Mouse (Mus musculus): ENCODE data around the gene Ahsg.

The Ahsg gene

GRCm38 (mm10) chr16:22886726-22887125 is 4.4 kb upstream of the Ahsg start:
- DNase-seq (ENCODE audit: low read depth, low spot score): no peak

- DNase-seq (ENCODE audit: low read depth, low spot score): no peak
Observed at GRCm38 (mm10) chr16:22888835-22889234, 2.2 kb upstream of the Ahsg start.

GRCm38 (mm10) chr16:22889716-22890115 is 1.4 kb upstream of the Ahsg start:
- no peak for DNase-seq (ENCODE audit: low read depth, low spot score)

- no peak for DNase-seq (ENCODE audit: low read depth, low spot score)
Observed at GRCm38 (mm10) chr16:22891733-22892154, 667 bp downstream of the Ahsg start.

GRCm38 (mm10) chr16:22894095-22894494 is 3.0 kb downstream of the Ahsg start:
- DNase-seq (ENCODE audit: low read depth, low spot score): no peak

- no peak for DNase-seq (ENCODE audit: low read depth, low spot score)
Observed at GRCm38 (mm10) chr16:22896618-22897017, 5.5 kb downstream of the Ahsg start.

GRCm38 (mm10) chr16:22899346-22899745 is 8.3 kb downstream of the Ahsg start:
- DNase-seq (ENCODE audit: low read depth, low spot score): no peak

GRCm38 (mm10) chr16:22899866-22900570 is 8.9 kb downstream of the Ahsg start:
- DNase-seq (ENCODE audit: low read depth, low spot score): no peak

- no peak for DNase-seq (ENCODE audit: low read depth, low spot score)
Observed at GRCm38 (mm10) chr16:22901326-22901725, 10.2 kb downstream of the Ahsg start.

- no peak for DNase-seq (ENCODE audit: low read depth, low spot score)
Observed at GRCm38 (mm10) chr16:22909290-22909689, 18.2 kb downstream of the Ahsg start.

- DNase-seq (ENCODE audit: low read depth, low spot score): no peak
Observed at GRCm38 (mm10) chr16:22911986-22912385, 20.9 kb downstream of the Ahsg start.

GRCm38 (mm10) chr16:22912886-22913285 is 21.8 kb downstream of the Ahsg start:
- no peak for DNase-seq (ENCODE audit: low read depth, low spot score)

- DNase-seq (ENCODE audit: low read depth, low spot score): no peak
Observed at GRCm38 (mm10) chr16:22914276-22914675, 23.2 kb downstream of the Ahsg start.

GRCm38 (mm10) chr16:22918034-22918433 is 27.0 kb downstream of the Ahsg start, which contains the start of gene Fetub:
Gene Fetub, plus strand, starts transcription at chr16:22918334.
- DNase-seq (ENCODE audit: low read depth, low spot score): no peak

- DNase-seq (ENCODE audit: low read depth, low spot score): no peak
Observed at GRCm38 (mm10) chr16:22918664-22919312, 27.7 kb downstream of the Ahsg start.

- peak; percentile 68 for DNase-seq (ENCODE audit: low read depth, low spot score)
Observed at GRCm38 (mm10) chr16:22919971-22920854, 29.1 kb downstream of the Ahsg start.

GRCm38 (mm10) chr16:22921761-22922160 is 30.7 kb downstream of the Ahsg start:
- no peak for DNase-seq (ENCODE audit: low read depth, low spot score)

GRCm38 (mm10) chr16:22922433-22922832 is 31.4 kb downstream of the Ahsg start:
- no peak for DNase-seq (ENCODE audit: low read depth, low spot score)

- DNase-seq (ENCODE audit: low read depth, low spot score): no peak
Observed at GRCm38 (mm10) chr16:22929575-22929974, 38.5 kb downstream of the Ahsg start.

- DNase-seq (ENCODE audit: low read depth, low spot score): no peak
Observed at GRCm38 (mm10) chr16:22931431-22932200, 40.5 kb downstream of the Ahsg start.

GRCm38 (mm10) chr16:22937631-22938030 is 46.6 kb downstream of the Ahsg start:
- DNase-seq (ENCODE audit: low read depth, low spot score): no peak
